Mouse (Mus musculus): ENCODE data around the gene 4930432M17Rik. TPM values are rescaled to one million over a fixed set of nuclear protein-coding genes. Genes with fewer than 3 reads are reported as not detected.

The 4930432M17Rik gene
- not detected for total RNA-seq (2021)
- polyA plus RNA-seq (2012; rRNA removed) = not detected in 2 replicates
- long read RNA-seq = 0 reads

DNA sequence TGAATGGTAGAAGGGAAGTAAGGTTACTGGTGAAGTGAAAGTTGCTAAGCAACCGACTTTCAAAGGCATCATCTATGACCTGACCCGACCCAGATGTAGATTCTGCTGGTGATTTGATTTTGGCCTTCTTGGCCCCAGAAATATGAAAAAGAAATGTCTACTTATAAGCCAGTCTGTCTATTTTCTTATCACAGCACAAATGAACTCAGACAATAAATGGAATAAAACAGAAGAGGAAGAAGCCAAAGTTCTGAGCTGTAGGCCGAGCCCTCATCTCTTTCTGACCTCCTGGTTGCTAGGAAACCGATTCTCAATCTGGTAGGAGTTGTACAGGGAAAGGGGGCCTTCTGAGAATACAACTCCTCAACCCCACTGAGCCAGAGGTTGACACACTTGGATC lies at the start of gene 4930432M17Rik:
Gene 4930432M17Rik (plus strand): TSS at position 301 of the 400 bp plus-strand sequence.
- TF ChIP-seq CTCF (IDR thresholded peaks at IDR 0.05) = no peak
- TF ChIP-seq EP300 (IDR thresholded peaks at IDR 0.05; ENCODE audit: insufficient read depth, low read depth, low read length) = no peak
- TF ChIP-seq POLR2A (IDR thresholded peaks at IDR 0.05; ENCODE audit: insufficient read depth, low read depth, low read length) = no peak
- Histone ChIP-seq H3K9ac (ENCODE audit: low read depth, low read length) (no peak within 1 kb of the TSS), H3K79me2 (replicated peaks; ENCODE audit: control insufficient read depth, insufficient read depth, low read length) (no peaks in the 10 kb centered on the region), H3K4me3 (no peak within 1 kb of the TSS), H3K4me1 (ENCODE audit: control insufficient read depth, insufficient read depth, low read length) (no peaks in the 10 kb centered on the region), H3K36me3 (ENCODE audit: control insufficient read depth, insufficient read depth, low read length) (no peaks in the 10 kb centered on the region), H3K27ac (no peak within 1 kb of the TSS), H3K27me3 (ENCODE audit: control insufficient read depth, insufficient read depth, low read length) (no peaks in the 10 kb centered on the region)
- intact Hi-C loops (cut with DNase I) = no loop called here
- 81% methylated on average over 4 of the region's 4 CpGs for WGBS
- DNase-seq = no peak

DNA sequence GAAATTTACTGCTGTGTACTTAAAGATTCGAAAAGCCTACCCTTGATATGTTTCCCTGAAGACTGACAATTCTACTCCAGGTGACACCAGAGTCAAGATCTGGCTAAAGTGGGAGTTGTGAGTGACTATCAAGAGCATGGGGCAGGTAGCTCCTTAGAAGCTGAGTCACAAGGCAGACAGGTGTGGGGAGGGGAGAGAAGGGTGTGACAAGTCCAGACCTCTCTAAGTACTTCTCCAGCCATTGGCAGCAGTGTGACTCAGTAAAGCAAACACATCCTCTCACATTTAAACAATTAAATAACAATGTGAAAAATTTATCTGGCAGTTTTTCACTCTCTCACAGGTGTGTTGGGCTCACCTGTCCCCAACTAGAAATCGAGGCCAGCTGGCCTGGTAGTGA lies 44.9 kb upstream of the 4930432M17Rik start:
- Histone ChIP-seq H3K27ac (no peak overlapping the region), H3K4me1 (ENCODE audit: control insufficient read depth, insufficient read depth, low read length) (no peaks in the 10 kb centered on the region), H3K4me3 (no peak overlapping the region), H3K36me3 (ENCODE audit: control insufficient read depth, insufficient read depth, low read length) (no peaks in the 10 kb centered on the region), H3K9ac (ENCODE audit: low read depth, low read length) (no peak overlapping the region), H3K27me3 (ENCODE audit: control insufficient read depth, insufficient read depth, low read length) (no peaks in the 10 kb centered on the region), H3K79me2 (replicated peaks; ENCODE audit: control insufficient read depth, insufficient read depth, low read length) (no peaks in the 10 kb centered on the region)
- intact Hi-C loops (cut with DNase I) = no loop called here
- TF ChIP-seq CTCF (IDR thresholded peaks at IDR 0.05) (no peak), POLR2A (IDR thresholded peaks at IDR 0.05; ENCODE audit: insufficient read depth, low read depth, low read length) (no peak), EP300 (IDR thresholded peaks at IDR 0.05; ENCODE audit: insufficient read depth, low read depth, low read length) (no peak)
- DNase-seq = no peak
- WGBS = 84% methylated on average over 2 of the region's 2 CpGs

DNA sequence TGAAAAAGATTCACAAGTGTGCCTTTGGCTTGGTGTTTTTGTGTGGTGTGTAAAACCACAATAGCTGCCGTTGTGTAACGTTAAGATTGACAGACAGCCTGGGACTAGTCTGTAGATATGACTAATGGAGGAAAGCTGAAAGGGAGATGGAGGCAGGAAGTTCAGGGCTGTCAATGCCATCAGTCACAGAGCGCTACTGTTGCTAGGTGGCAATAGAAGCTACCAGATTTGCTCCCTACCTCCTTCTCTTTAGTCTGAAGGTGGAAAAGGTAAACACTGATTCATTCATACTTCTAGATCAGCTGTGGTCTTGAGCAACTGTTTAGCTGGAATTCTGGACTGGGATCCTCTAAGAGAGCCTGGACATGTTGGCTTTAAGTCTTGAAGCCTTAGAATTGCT lies 44.3 kb upstream of the 4930432M17Rik start:
- no peak for DNase-seq
- Histone ChIP-seq H3K9ac (ENCODE audit: low read depth, low read length) (no peak overlapping the region), H3K27ac (no peak overlapping the region), H3K36me3 (ENCODE audit: control insufficient read depth, insufficient read depth, low read length) (no peaks in the 10 kb centered on the region), H3K4me1 (ENCODE audit: control insufficient read depth, insufficient read depth, low read length) (no peaks in the 10 kb centered on the region), H3K27me3 (ENCODE audit: control insufficient read depth, insufficient read depth, low read length) (no peaks in the 10 kb centered on the region), H3K79me2 (replicated peaks; ENCODE audit: control insufficient read depth, insufficient read depth, low read length) (no peaks in the 10 kb centered on the region), H3K4me3 (no peak overlapping the region)
- WGBS = 76% methylated on average over 3 of the region's 3 CpGs
- intact Hi-C loops (cut with DNase I) = no loop called here
- TF ChIP-seq POLR2A (IDR thresholded peaks at IDR 0.05; ENCODE audit: insufficient read depth, low read depth, low read length) (no peak), EP300 (IDR thresholded peaks at IDR 0.05; ENCODE audit: insufficient read depth, low read depth, low read length) (no peak), CTCF (IDR thresholded peaks at IDR 0.05) (no peak)

DNA sequence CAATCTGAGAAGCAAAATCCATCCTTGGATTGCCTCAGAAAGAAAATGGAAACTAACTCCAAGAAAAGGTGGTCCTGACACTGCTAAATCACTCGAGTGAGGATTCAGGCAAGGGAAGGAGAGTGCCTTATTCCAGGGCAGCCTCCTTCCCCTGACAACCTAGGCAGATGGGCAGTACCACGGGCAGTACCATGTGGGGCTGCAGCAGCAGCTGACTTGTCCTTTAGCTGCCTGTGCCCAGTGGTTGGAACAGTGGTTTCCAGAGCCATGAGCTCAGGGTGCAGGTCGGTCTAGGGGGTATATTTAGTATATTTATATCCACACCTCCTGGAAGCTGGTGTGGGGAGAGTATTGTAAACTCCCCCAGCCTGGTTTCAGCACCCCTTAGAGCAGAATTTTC lies 42.3 kb upstream of the 4930432M17Rik start:
- no peaks in the 10 kb centered on the region for H3K36me3 ChIP-seq (ENCODE audit: control insufficient read depth, insufficient read depth, low read length)
- H3K27me3 ChIP-seq (ENCODE audit: control insufficient read depth, insufficient read depth, low read length) = no peaks in the 10 kb centered on the region
- no peak overlapping the region for H3K4me3 ChIP-seq
- no peaks in the 10 kb centered on the region for H3K4me1 ChIP-seq (ENCODE audit: control insufficient read depth, insufficient read depth, low read length)
- no peak overlapping the region for H3K27ac ChIP-seq
- no peak overlapping the region for H3K9ac ChIP-seq (ENCODE audit: low read depth, low read length)
- WGBS = 56% methylated on average over 3 of the region's 3 CpGs
- H3K79me2 ChIP-seq (replicated peaks; ENCODE audit: control insufficient read depth, insufficient read depth, low read length) = no peaks in the 10 kb centered on the region
- TF ChIP-seq EP300 (IDR thresholded peaks at IDR 0.05; ENCODE audit: insufficient read depth, low read depth, low read length) (no peak), CTCF (IDR thresholded peaks at IDR 0.05) (no peak), POLR2A (IDR thresholded peaks at IDR 0.05; ENCODE audit: insufficient read depth, low read depth, low read length) (no peak)
- DNase-seq = no peak
- intact Hi-C loops (cut with DNase I) = no loop called here

DNA sequence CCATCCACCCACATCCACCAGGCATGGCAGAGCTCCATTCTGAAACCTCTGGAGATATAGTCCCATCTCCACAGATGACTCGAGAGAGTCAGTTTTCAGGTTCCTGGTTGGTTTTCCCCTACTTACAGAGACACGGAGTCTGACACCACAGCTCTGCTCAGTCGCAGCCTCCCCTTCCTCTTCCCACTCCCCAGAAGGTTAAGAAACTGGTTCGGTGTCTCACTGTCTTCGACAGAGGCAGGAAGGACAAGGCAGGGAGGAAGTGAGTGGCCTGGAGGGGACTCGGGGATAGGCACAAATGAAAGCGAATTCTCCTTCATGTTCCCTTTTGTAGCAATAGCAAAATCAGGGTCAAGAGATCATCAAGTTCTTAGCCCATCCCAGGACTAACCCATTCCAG lies 39.9 kb upstream of the 4930432M17Rik start:
- H3K27ac ChIP-seq = no peak overlapping the region
- H3K9ac ChIP-seq (ENCODE audit: low read depth, low read length) = no peak overlapping the region
- H3K27me3 ChIP-seq (ENCODE audit: control insufficient read depth, insufficient read depth, low read length) = no peaks in the 10 kb centered on the region
- H3K4me3 ChIP-seq = no peak overlapping the region
- DNase-seq = no peak
- TF ChIP-seq POLR2A (IDR thresholded peaks at IDR 0.05; ENCODE audit: insufficient read depth, low read depth, low read length) = no peak
- TF ChIP-seq EP300 (IDR thresholded peaks at IDR 0.05; ENCODE audit: insufficient read depth, low read depth, low read length) = no peak
- no peak for TF ChIP-seq CTCF (IDR thresholded peaks at IDR 0.05)
- H3K4me1 ChIP-seq (ENCODE audit: control insufficient read depth, insufficient read depth, low read length) = no peaks in the 10 kb centered on the region
- no peaks in the 10 kb centered on the region for H3K36me3 ChIP-seq (ENCODE audit: control insufficient read depth, insufficient read depth, low read length)
- WGBS = 61% methylated on average over 7 of the region's 7 CpGs
- no peaks in the 10 kb centered on the region for H3K79me2 ChIP-seq (replicated peaks; ENCODE audit: control insufficient read depth, insufficient read depth, low read length)
- intact Hi-C loops (cut with DNase I) = no loop called here

DNA sequence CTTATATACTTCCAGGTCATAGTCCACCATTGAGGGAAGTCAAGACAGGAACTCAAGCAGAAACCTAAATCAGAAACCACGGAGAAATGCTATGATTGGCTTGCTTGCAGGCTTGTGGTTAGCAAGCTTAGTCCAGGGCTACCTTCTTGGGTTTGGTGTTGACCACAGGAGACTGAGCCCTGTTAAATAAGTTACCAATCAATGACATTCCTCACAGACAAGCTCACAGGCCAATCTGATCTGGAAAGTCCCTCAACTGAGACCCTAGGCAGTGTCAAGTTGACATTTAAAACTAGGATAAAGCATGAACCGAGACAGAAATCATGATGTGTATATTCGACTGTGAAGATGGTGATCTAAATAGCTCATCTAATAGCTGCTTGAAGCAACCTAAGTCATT lies 35.6 kb upstream of the 4930432M17Rik start:
- DNase-seq = no peak
- no peak overlapping the region for H3K4me3 ChIP-seq
- no peak overlapping the region for H3K9ac ChIP-seq (ENCODE audit: low read depth, low read length)
- intact Hi-C loops (cut with DNase I) = loop anchor here (2.0 to 5.0 kb wide), 3 partner anchors 60 to 93 kb away; partner anchors contain the start of gene F3
- peaks cover 3% of the 10 kb centered on the region for H3K4me1 ChIP-seq (ENCODE audit: control insufficient read depth, insufficient read depth, low read length)
- H3K27ac ChIP-seq = 0 out of 2 replicates have a peak overlapping the region, but pooled peaks have one; percentile 18
- H3K27me3 ChIP-seq (ENCODE audit: control insufficient read depth, insufficient read depth, low read length) = no peaks in the 10 kb centered on the region
- WGBS = 74% methylated on average over 3 of the region's 3 CpGs
- no peak for TF ChIP-seq CTCF (IDR thresholded peaks at IDR 0.05)
- H3K79me2 ChIP-seq (replicated peaks; ENCODE audit: control insufficient read depth, insufficient read depth, low read length) = no peaks in the 10 kb centered on the region
- H3K36me3 ChIP-seq (ENCODE audit: control insufficient read depth, insufficient read depth, low read length) = no peaks in the 10 kb centered on the region; the same call in 1 of the 2 replicates
